Mouse (Mus musculus): ENCODE results near the gene Selenoi. TPM values are rescaled to one million over a fixed set of nuclear protein-coding genes. Genes with fewer than 3 reads are reported as not detected.

Selenoi gene
- total RNA-seq, 2 experiments from 2014 or later: 16.6 to 18.5 TPM

Other genes starting within 250 kb of the Selenoi start
- not detected for gene Il6, start 219.5 kb upstream of the Selenoi start, total RNA-seq (2021)
- gene Tyms, start 159.0 kb upstream of the Selenoi start, total RNA-seq (2021): 1 to 10 TPM; 3.0 to 3.1 TPM
- gene Garem2, start 127.4 kb upstream of the Selenoi start, total RNA-seq (2021): under 1 TPM in 1 of 2 experiments, not detected in 1; 0.10 TPM
- not detected for gene 3110082J24Rik, start 126.5 kb upstream of the Selenoi start, total RNA-seq (2021)
- gene Hadha, start 77.4 kb upstream of the Selenoi start, total RNA-seq (2021): 1,000 to 10,000 TPM; 1,388 to 1,426 TPM
- gene Hadhb, start 77.3 kb upstream of the Selenoi start, total RNA-seq (2021): 1,000 to 10,000 TPM; 2,535 to 2,720 TPM
- under 1 TPM in 1 of 2 experiments, not detected in 1; 0.59 TPM for gene Adgrf3, start 26.9 kb upstream of the Selenoi start, total RNA-seq (2021)
- under 1 TPM in 1 of 2 experiments, not detected in 1; 0.49 TPM for gene Drc1, start 48.8 kb downstream of the Selenoi start, total RNA-seq (2021)
- not detected for gene Otof, start 229.4 kb downstream of the Selenoi start, total RNA-seq (2021)
- gene 1700001C02Rik, start 233.5 kb downstream of the Selenoi start, total RNA-seq (2021): not detected